Mouse (Mus musculus) embryonic facial prominence, embryonic 10.5 days (tissue): Measurements from ENCODE around the gene Svbp. TPM values are rescaled to one million over a fixed set of nuclear protein-coding genes. Genes with fewer than 3 reads are reported as not detected.
A peak's percentile ranks its signal among the peaks of the same experiment; 100 is the strongest.

Experiments used
- DNase-seq: peaks from one replicate; pipeline ENCODE4 v3.0.0-alpha.2; 2017; ENCODE audit warnings: low spot score
- H3K27ac ChIP-seq: fragments of 300-500 bp; sonication (generic); replicated peaks from 2 replicates; pipeline ENCODE4 v1.5.1; 2016; ENCODE audit warnings: mild to moderate bottlenecking
- H3K27me3 ChIP-seq: fragments of 300-500 bp; sonication (generic); replicated peaks from 2 replicates; pipeline ENCODE4 v1.6.1; 2016; ENCODE audit warnings: low read depth, mild to moderate bottlenecking; ENCODE audit not compliant: poor library complexity, severe bottlenecking
- H3K36me3 ChIP-seq: fragments of 300-500 bp; sonication (generic); replicated peaks from 2 replicates; pipeline ENCODE4 v1.6.1; 2016; ENCODE audit warnings: mild to moderate bottlenecking, moderate library complexity
- H3K4me1 ChIP-seq: fragments of 300-500 bp; sonication (generic); 2 replicates; pipeline ENCODE4 v1.6.1; 2016
- H3K4me3 ChIP-seq: fragments of 300-500 bp; sonication (generic); 2 replicates; pipeline ENCODE4 v1.5.1; 2016; ENCODE audit warnings: mild to moderate bottlenecking, moderate library complexity
- H3K9me3 ChIP-seq: fragments of 300-500 bp; sonication (generic); 2 replicates; pipeline ENCODE4 v1.6.1; 2016; ENCODE audit warnings: mild to moderate bottlenecking
- WGBS: fragments of 180-500 bp; shearing (Covaris S2); methylation state at CpG from one replicate; pipeline ENCODE4 v1.1.7; 2016; 5-methylcytosine and 5-hydroxymethylcytosine counted together
- polyA plus RNA-seq: library from polyadenylated mRNA; unstranded; fragments of >200 nt; fragmentation: Nextera tagmentation; extraction: Ambion mirVana; gene quantifications from 2 replicates; pipeline ENCODE4 v1.2.1, GENCODE M21; 2016

The Svbp gene
- 132 and 139 TPM in 2 replicates for polyA plus RNA-seq

GRCm38 (mm10) chr4:119194909-119195581, at the start of gene Svbp:
Gene Svbp (plus strand): TSS chr4:119195306.
- under 1% methylated on average over 47 of the region's 47 CpGs for WGBS
- Histone ChIP-seq H3K4me1 (peaks cover 31% of the 10 kb centered on the region), H3K4me3 (peak within 1 kb of the TSS; percentile 86), H3K27me3 (no peaks in the 10 kb centered on the region), H3K9me3 (no peaks in the 10 kb centered on the region), H3K27ac (peak within 1 kb of the TSS; percentile 90), H3K36me3 (peaks cover 18% of the 10 kb centered on the region; the same call in 1 of the 2 replicates)
- DNase-seq: peak; percentile 97

GRCm38 (mm10) chr4:119146816-119147215, 48.3 kb upstream of the Svbp start:
- H3K9me3 ChIP-seq: no peaks in the 10 kb centered on the region
- H3K4me1 ChIP-seq: peaks cover 5% of the 10 kb centered on the region
- H3K27me3 ChIP-seq: no peaks in the 10 kb centered on the region; the same call in 1 of the 2 replicates
- no peak overlapping the region for H3K4me3 ChIP-seq
- no peaks in the 10 kb centered on the region for H3K36me3 ChIP-seq
- no peak for DNase-seq
- WGBS: 89% methylated on average over 7 of the region's 7 CpGs
- H3K27ac ChIP-seq: no peak overlapping the region

- DNase-seq: no peak
- WGBS: 92% methylated on average over 5 of the region's 5 CpGs
- H3K4me1 ChIP-seq: peaks cover 4% of the 10 kb centered on the region
- H3K36me3 ChIP-seq: no peaks in the 10 kb centered on the region
- H3K4me3 ChIP-seq: no peak overlapping the region
- H3K27ac ChIP-seq: no peak overlapping the region
- no peaks in the 10 kb centered on the region; the same call in 1 of the 2 replicates for H3K27me3 ChIP-seq
- no peaks in the 10 kb centered on the region for H3K9me3 ChIP-seq
Measured at GRCm38 (mm10) chr4:119147347-119147746, 47.8 kb upstream of the Svbp start.

GRCm38 (mm10) chr4:119148741-119149140, 46.4 kb upstream of the Svbp start:
- no peak for DNase-seq
- 87% methylated on average over 11 of the region's 11 CpGs for WGBS
- H3K27ac ChIP-seq: no peak overlapping the region

GRCm38 (mm10) chr4:119157186-119157585, 37.9 kb upstream of the Svbp start:
- no peak overlapping the region for H3K4me3 ChIP-seq
- no peak overlapping the region for H3K27ac ChIP-seq
- no peaks in the 10 kb centered on the region for H3K27me3 ChIP-seq
- 37% methylated on average over 2 of the region's 2 CpGs for WGBS
- no peaks in the 10 kb centered on the region for H3K36me3 ChIP-seq
- DNase-seq: peak; percentile 62
- H3K9me3 ChIP-seq: no peaks in the 10 kb centered on the region
- H3K4me1 ChIP-seq: no peaks in the 10 kb centered on the region

More at GRCm38 (mm10) chr4:119148741-119149140, 46.4 kb upstream of the Svbp start:
- Histone ChIP-seq H3K27me3 (no peaks in the 10 kb centered on the region; the same call in 1 of the 2 replicates), H3K4me1 (no peaks in the 10 kb centered on the region), H3K36me3 (no peaks in the 10 kb centered on the region), H3K9me3 (no peaks in the 10 kb centered on the region), H3K4me3 (no peak overlapping the region)

GRCm38 (mm10) chr4:119157891-119158290, 37.2 kb upstream of the Svbp start:
- H3K9me3 ChIP-seq: no peaks in the 10 kb centered on the region
- no peaks in the 10 kb centered on the region for H3K36me3 ChIP-seq
- no peak overlapping the region for H3K4me3 ChIP-seq
- no peak for DNase-seq
- WGBS: 86% methylated on average over 5 of the region's 5 CpGs
- no peak overlapping the region for H3K27ac ChIP-seq
- H3K4me1 ChIP-seq: no peaks in the 10 kb centered on the region
- no peaks in the 10 kb centered on the region for H3K27me3 ChIP-seq

GRCm38 (mm10) chr4:119161358-119161757, 33.7 kb upstream of the Svbp start:
- no peak for DNase-seq
- no peak overlapping the region for H3K4me3 ChIP-seq
- 79% methylated on average over 3 of the region's 3 CpGs for WGBS
- no peaks in the 10 kb centered on the region for H3K27me3 ChIP-seq
- no peak overlapping the region for H3K27ac ChIP-seq
- H3K4me1 ChIP-seq: no peaks in the 10 kb centered on the region
- H3K36me3 ChIP-seq: no peaks in the 10 kb centered on the region
- no peaks in the 10 kb centered on the region for H3K9me3 ChIP-seq

- Histone ChIP-seq H3K9me3 (no peaks in the 10 kb centered on the region), H3K36me3 (peaks cover under 1% of the 10 kb centered on the region), H3K4me3 (no peak overlapping the region), H3K27me3 (no peaks in the 10 kb centered on the region), H3K4me1 (no peaks in the 10 kb centered on the region), H3K27ac (no peak overlapping the region)
- no peak for DNase-seq
- whole genome bisulfite sequencing: 75% methylated on average over 4 of the region's 4 CpGs
Measured at GRCm38 (mm10) chr4:119162990-119163389, 32.1 kb upstream of the Svbp start.

- Histone ChIP-seq H3K9me3 (no peaks in the 10 kb centered on the region), H3K4me1 (no peaks in the 10 kb centered on the region), H3K27me3 (no peaks in the 10 kb centered on the region), H3K27ac (no peak overlapping the region), H3K4me3 (no peak overlapping the region), H3K36me3 (peaks cover 30% of the 10 kb centered on the region)
- no peak for DNase-seq
- 75% methylated on average over 7 of the region's 7 CpGs for WGBS
Measured at GRCm38 (mm10) chr4:119165916-119166315, 29.2 kb upstream of the Svbp start.

GRCm38 (mm10) chr4:119167068-119167467, 28.0 kb upstream of the Svbp start:
- 77% methylated on average over 4 of the region's 4 CpGs for WGBS
- no peaks in the 10 kb centered on the region; the same call in 1 of the 2 replicates for H3K4me1 ChIP-seq
- peaks cover 42% of the 10 kb centered on the region for H3K36me3 ChIP-seq
- no peaks in the 10 kb centered on the region for H3K27me3 ChIP-seq
- no peaks in the 10 kb centered on the region for H3K9me3 ChIP-seq
- no peak for DNase-seq
- no peak overlapping the region for H3K27ac ChIP-seq
- H3K4me3 ChIP-seq: no peak overlapping the region

- 8% methylated on average over 4 of the region's 4 CpGs for WGBS
- peak; percentile 82 for DNase-seq
- H3K4me1 ChIP-seq: peaks cover 5% of the 10 kb centered on the region
- H3K27me3 ChIP-seq: no peaks in the 10 kb centered on the region
- H3K27ac ChIP-seq: no peak overlapping the region
- peaks cover 44% of the 10 kb centered on the region for H3K36me3 ChIP-seq
- no peak overlapping the region for H3K4me3 ChIP-seq
- H3K9me3 ChIP-seq: no peaks in the 10 kb centered on the region
Measured at GRCm38 (mm10) chr4:119167663-119168062, 27.4 kb upstream of the Svbp start.

GRCm38 (mm10) chr4:119172919-119173650, 22.0 kb upstream of the Svbp start:
- Histone ChIP-seq H3K36me3 (peaks cover 42% of the 10 kb centered on the region), H3K4me3 (peak overlapping the region; percentile 80), H3K4me1 (peaks cover 12% of the 10 kb centered on the region), H3K9me3 (no peaks in the 10 kb centered on the region), H3K27me3 (no peaks in the 10 kb centered on the region), H3K27ac (peak overlapping the region; percentile 89)
- 49% methylated on average over 18 of the region's 18 CpGs for WGBS
- no peak for DNase-seq
